Mouse (Mus musculus) heart, postnatal 10 days (tissue): ENCODE results near the gene Nkx2-5. TPM values are rescaled to one million over a fixed set of nuclear protein-coding genes. Genes with fewer than 3 reads are reported as not detected.

Experiments
- DNase-seq, 2 experiments: peaks; one replicate each; pipeline ENCODE4 v3.0.0; 2021
- intact Hi-C: fragments of 180-260 bp; cut with DNase I; formaldehyde crosslinking; loops from one replicate; pipeline ENCODE4 v1.15.1; 2025
- total RNA-seq, 2 experiments: library from RNA; stranded (reverse); gene quantifications; 2 replicates each; pipeline ENCODE4 v1.2.3; 2021

The Nkx2-5 gene
- total RNA-seq, 2 experiments from 2014 or later = 77.5 to 93.1 TPM

- intact Hi-C loops = no loop called here
- peak; percentile 45 to 46 for DNase-seq
Observed at GRCm38 (mm10) chr17:26838911-26839717, 5.7 kb downstream of the Nkx2-5 start.

- intact Hi-C loops = no loop called here
- peak in 1 of 2 experiments; percentile 11 for DNase-seq
Observed at GRCm38 (mm10) chr17:26838191-26838910, 6.5 kb downstream of the Nkx2-5 start.

GRCm38 (mm10) chr17:26837546-26837985 lies 7.2 kb downstream of the Nkx2-5 start:
- peak in 1 of 2 experiments; percentile 26 for DNase-seq
- intact Hi-C loops = no loop called here

- intact Hi-C loops = no loop called here
- DNase-seq = peak in 1 of 2 experiments; percentile 32
Observed at GRCm38 (mm10) chr17:26836786-26837545, 7.8 kb downstream of the Nkx2-5 start.

GRCm38 (mm10) chr17:26836377-26836776 lies 8.4 kb downstream of the Nkx2-5 start:
- intact Hi-C loops = no loop called here
- peak in 1 of 2 experiments; percentile 20 for DNase-seq

GRCm38 (mm10) chr17:26835956-26836355 lies 8.9 kb downstream of the Nkx2-5 start:
- intact Hi-C loops = no loop called here
- DNase-seq = peak in 1 of 2 experiments; percentile 30

GRCm38 (mm10) chr17:26834966-26835755 lies 9.6 kb downstream of the Nkx2-5 start:
- intact Hi-C loops = no loop called here
- DNase-seq = peak; percentile 26 to 27

GRCm38 (mm10) chr17:26834302-26834965 lies 10.4 kb downstream of the Nkx2-5 start:
- intact Hi-C loops = no loop called here
- no peak for DNase-seq

GRCm38 (mm10) chr17:26833806-26834205 lies 11.0 kb downstream of the Nkx2-5 start:
- intact Hi-C loops = no loop called here
- no peak for DNase-seq

GRCm38 (mm10) chr17:26826131-26826530 lies 18.7 kb downstream of the Nkx2-5 start:
- DNase-seq = no peak
- intact Hi-C loops = no loop called here

- no peak for DNase-seq
- intact Hi-C loops = loop anchor here (5.0 kb wide), 1 partner anchor 70 kb away; no protein-coding TSS in a partner anchor
Observed at GRCm38 (mm10) chr17:26817776-26818175, 27.0 kb downstream of the Nkx2-5 start.

- intact Hi-C loops = loop anchor here (5.0 kb wide), 1 partner anchor 70 kb away; no protein-coding TSS in a partner anchor
- DNase-seq = no peak
Observed at GRCm38 (mm10) chr17:26816810-26817209, 28.0 kb downstream of the Nkx2-5 start.

- intact Hi-C loops = no loop called here
Observed at GRCm38 (mm10) chr17:26813497-26813896, 31.3 kb downstream of the Nkx2-5 start.

GRCm38 (mm10) chr17:26812607-26813006 lies 32.2 kb downstream of the Nkx2-5 start:
- intact Hi-C loops = no loop called here
- DNase-seq = no peak

More at GRCm38 (mm10) chr17:26813497-26813896, 31.3 kb downstream of the Nkx2-5 start:
- DNase-seq = peak in 1 of 2 experiments; percentile 19

GRCm38 (mm10) chr17:26802886-26803285 lies 41.9 kb downstream of the Nkx2-5 start:
- intact Hi-C loops = no loop called here

GRCm38 (mm10) chr17:26797379-26798128 lies 47.3 kb downstream of the Nkx2-5 start:
- intact Hi-C loops = no loop called here
- DNase-seq = no peak

More at GRCm38 (mm10) chr17:26802886-26803285, 41.9 kb downstream of the Nkx2-5 start:
- no peak for DNase-seq

- DNase-seq = no peak
- intact Hi-C loops = no loop called here
Observed at GRCm38 (mm10) chr17:26795386-26795785, 49.4 kb downstream of the Nkx2-5 start.

- peak; percentile 76 to 83 for DNase-seq
- intact Hi-C loops = loop anchor here (1.0 kb wide), 1 partner anchor 91 kb away; no protein-coding TSS in a partner anchor
Observed at GRCm38 (mm10) chr17:26794744-26795143, 50.1 kb downstream of the Nkx2-5 start.
